Mouse (Mus musculus) C2C12 (cell line): ENCODE data around the gene Clip2.

Source experiments
- CEBPB ChIP-seq: IDR thresholded peaks from one replicate; pipeline ENCODE4 v1.6.1; 2011; ENCODE audit warnings: low read depth, mild to moderate bottlenecking, control low read depth, moderate library complexity
- CTCF ChIP-seq: IDR thresholded peaks from one replicate; pipeline ENCODE4 v1.5.1; 2011; ENCODE audit not compliant: control insufficient read depth, insufficient read depth, insufficient read length
- FOSL1 ChIP-seq: IDR thresholded peaks from one replicate; pipeline ENCODE4 v1.8.0; 2011; ENCODE audit warnings: mild to moderate bottlenecking, low read length; ENCODE audit not compliant: poor library complexity, insufficient read depth, severe bottlenecking
- MAX ChIP-seq: IDR thresholded peaks from one replicate; pipeline ENCODE4 v1.6.1; 2011; ENCODE audit warnings: mild to moderate bottlenecking, control low read depth
- MYOD1 ChIP-seq: IDR thresholded peaks from one replicate; pipeline ENCODE4 v1.6.1; 2011; ENCODE audit warnings: low read depth; ENCODE audit not compliant: control insufficient read depth, insufficient read length
- USF1 ChIP-seq: IDR thresholded peaks from one replicate; pipeline ENCODE4 v1.6.1; 2011; ENCODE audit warnings: low read depth, mild to moderate bottlenecking, control low read depth, moderate library complexity

DNA sequence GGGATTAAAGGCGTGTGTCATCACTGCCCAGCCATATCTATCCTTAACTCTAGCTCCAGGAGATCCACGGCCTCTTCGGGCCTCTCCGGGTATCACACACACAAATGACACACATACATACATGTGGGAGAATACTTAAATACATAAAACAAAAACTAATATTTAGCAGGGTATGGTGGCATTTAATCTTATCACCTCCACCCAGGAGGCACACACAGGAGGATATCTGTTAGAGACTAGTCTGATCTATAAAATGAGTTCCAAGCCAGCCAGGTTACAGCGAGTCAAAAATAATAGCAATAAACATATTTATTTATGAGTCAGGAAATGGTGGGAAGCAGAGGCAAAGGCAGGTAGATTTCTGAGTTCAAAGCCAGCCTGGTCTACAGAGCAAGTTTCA is 23.6 kb upstream of the Clip2 start:
- TF ChIP-seq CEBPB = no peak
- no peak for TF ChIP-seq CTCF
- no peak for TF ChIP-seq USF1
- TF ChIP-seq MAX = no peak
- no peak for TF ChIP-seq FOSL1
- no peak for TF ChIP-seq MYOD1
